Mouse (Mus musculus): ENCODE measurements around the gene Gm9958. TPM values are rescaled to one million over a fixed set of nuclear protein-coding genes. Genes with fewer than 3 reads are reported as not detected.

Gm9958 gene
- polyA plus RNA-seq, 1 experiment: 1.8 TPM

DNA sequence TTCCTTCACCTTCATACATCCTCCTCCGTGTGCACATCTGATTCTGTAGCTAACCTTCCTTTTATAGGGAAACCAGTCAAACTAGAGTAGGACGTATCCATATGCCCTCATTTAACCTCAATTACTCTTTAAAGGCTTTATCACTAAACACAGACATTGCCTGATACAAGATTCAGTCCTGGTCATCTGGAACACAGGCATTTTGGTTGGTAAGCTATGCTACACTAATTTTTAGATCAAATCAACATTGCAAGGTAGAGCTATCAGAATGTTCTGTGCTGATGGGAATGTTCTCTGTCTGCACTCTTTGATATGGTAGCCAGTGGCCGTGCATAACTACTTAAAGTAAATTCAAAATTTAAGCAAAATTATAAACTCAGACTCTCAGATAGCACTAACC lies 11.2 kb upstream of the Gm9958 start:
- TF ChIP-seq CTCF (IDR thresholded peaks at IDR 0.05; ENCODE audit: insufficient read depth, low read length): no peak
- TF ChIP-seq POLR2A (IDR thresholded peaks at IDR 0.05; ENCODE audit: borderline replicate concordance, extremely low read depth, low read depth, low read length): no peak
- Histone ChIP-seq H3K4me3 (replicated peaks; ENCODE audit: extremely low read depth, low read depth, low read length) (no peak overlapping the region), H3K4me1 (ENCODE audit: control insufficient read depth, insufficient read depth, low read length) (peaks cover 4% of the 10 kb centered on the region)
- no peak for DNase-seq
- 85% methylated on average over 3 of the region's 3 CpGs for WGBS

DNA sequence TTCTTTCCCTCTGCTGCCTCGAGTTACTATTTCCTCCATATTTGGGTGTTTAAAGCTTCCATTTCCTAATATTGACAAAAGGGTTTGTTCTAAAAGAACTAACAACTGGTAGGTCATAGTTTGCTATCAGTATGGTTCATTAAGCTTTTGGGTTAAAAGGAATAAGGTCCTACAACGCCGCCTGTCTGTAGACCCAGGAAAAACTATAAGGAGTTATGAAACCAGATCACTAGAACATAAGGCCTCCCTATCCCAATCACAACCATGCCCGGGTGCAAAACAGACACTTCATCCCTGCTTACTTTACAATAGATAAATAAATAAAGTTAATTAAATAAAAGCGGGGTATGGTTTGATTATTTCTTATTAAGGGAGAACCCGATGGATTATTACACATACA lies 2.5 kb upstream of the Gm9958 start:
- under 1% methylated on average over 6 of the region's 6 CpGs for WGBS
- peak overlapping the region; percentile 98 for H3K4me3 ChIP-seq (replicated peaks; ENCODE audit: extremely low read depth, low read depth, low read length)
- H3K4me1 ChIP-seq (ENCODE audit: control insufficient read depth, insufficient read depth, low read length): peaks cover 5% of the 10 kb centered on the region
- no peak for TF ChIP-seq CTCF (IDR thresholded peaks at IDR 0.05; ENCODE audit: insufficient read depth, low read length)
- DNase-seq: peak; percentile 57

DNA sequence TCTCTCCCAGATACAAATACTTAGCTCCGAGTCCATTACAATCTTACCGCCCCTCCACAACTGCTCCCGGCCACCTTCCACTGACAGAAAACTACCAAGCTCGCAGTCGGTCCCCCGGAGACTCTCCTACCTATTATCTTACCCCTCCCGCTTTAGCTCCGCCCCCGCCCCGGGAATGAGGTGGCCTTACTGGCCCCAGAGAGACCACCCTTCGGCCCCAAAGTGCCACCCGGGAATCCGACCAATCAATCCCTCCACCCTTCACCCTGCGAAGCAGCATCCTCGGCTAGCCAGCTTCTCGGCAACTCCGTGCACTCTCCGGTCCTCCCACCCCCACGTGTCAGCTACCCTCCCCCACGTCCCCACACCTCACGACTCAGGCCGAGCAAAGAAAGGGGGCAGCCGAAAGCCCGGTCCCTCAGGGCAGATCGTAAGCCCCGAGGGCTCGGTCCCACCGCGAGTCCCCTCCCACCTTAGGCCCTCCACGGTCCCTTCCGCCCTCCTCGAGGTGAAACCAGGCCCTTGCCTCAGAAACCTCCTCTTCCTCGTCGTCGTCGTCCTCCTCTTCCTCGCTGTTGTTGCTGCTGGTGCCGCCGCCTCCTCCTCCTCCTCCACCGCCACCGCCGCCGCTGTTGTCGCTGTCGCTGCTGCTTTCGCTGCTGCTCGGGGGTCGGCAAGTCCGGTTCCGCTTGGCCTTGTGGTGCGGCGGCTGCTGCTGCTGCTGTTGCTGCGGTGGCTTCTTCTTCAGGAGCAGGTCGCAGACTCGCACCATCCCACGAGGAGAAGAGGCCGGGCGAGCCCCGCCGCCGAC lies 1.7 kb upstream of the Gm9958 start:
- H3K4me1 ChIP-seq (ENCODE audit: control insufficient read depth, insufficient read depth, low read length): peaks cover 5% of the 10 kb centered on the region
- WGBS: under 1% methylated on average over 61 of the region's 61 CpGs
- peak; percentile 59 for DNase-seq
- TF ChIP-seq POLR2A (IDR thresholded peaks at IDR 0.05; ENCODE audit: borderline replicate concordance, extremely low read depth, low read depth, low read length): no peak
- TF ChIP-seq CTCF (IDR thresholded peaks at IDR 0.05; ENCODE audit: insufficient read depth, low read length): no peak
- H3K4me3 ChIP-seq (replicated peaks; ENCODE audit: extremely low read depth, low read depth, low read length): peak overlapping the region; percentile 98

DNA sequence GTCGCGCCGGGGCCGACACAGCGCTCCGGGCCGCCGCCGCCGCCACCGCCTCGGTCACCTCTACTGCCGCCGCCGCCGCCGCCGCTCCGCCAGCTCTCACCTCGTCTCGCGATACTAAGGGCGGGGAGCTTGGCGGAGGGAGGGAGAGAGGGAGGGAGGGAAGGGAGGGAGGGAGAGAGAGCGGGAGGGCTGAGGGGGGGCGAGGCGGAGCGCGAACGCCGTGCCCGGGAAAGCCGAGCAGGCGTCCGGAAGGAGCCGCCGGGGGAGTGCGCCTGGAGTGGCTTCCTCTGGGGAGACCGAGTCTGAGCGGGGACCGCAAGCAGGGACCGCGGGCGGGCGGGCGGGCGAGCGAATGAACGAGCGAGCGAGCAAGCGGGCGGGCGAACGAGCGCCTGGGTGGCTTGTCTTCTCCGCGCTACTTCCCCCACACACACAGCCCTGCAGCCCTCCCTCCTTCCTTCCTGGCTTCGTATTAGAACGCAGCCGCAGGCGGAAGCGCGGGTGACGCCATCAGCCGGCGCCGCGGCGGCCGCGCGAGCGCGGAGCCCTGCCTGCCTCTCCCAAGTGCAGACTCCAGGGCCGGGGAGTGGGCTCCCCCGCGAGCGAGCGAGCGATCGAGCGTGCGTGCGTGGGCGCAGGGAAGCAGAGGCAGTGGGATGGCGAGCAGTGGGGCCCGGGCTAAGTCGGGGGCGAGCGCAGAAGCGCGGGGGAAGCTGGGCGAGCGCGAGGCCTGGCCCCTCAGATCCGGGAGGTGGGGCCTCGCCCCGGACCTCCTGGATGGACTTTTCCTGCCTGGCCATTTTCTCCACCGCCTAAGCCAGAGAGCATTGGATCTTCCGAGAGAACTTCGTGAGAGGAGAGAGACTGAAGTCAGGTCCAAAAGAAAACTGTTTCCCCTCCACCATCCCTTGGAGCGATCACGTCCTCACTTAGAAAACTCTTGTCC lies 610 bp upstream of the Gm9958 start, which contains the start of gene Ankrd17:
TSS of gene Ankrd17 (minus strand) at position 457 of the 946 bp plus-strand sequence.
- under 1% methylated on average over 90 of the region's 104 CpGs for WGBS
- peaks cover 5% of the 10 kb centered on the region for H3K4me1 ChIP-seq (ENCODE audit: control insufficient read depth, insufficient read depth, low read length)
- peak within 1 kb of the TSS; percentile 98 for H3K4me3 ChIP-seq (replicated peaks; ENCODE audit: extremely low read depth, low read depth, low read length)
- TF ChIP-seq CTCF (IDR thresholded peaks at IDR 0.05; ENCODE audit: insufficient read depth, low read length) (no peak), POLR2A (IDR thresholded peaks at IDR 0.05; ENCODE audit: borderline replicate concordance, extremely low read depth, low read depth, low read length) (peak; percentile 90; the same call in 1 of the 2 replicates)
- DNase-seq: peak; percentile 90

- no peak for TF ChIP-seq POLR2A (IDR thresholded peaks at IDR 0.05; ENCODE audit: borderline replicate concordance, extremely low read depth, low read depth, low read length)
- no peak for TF ChIP-seq CTCF (IDR thresholded peaks at IDR 0.05; ENCODE audit: insufficient read depth, low read length)
- DNase-seq: no peak
- no peak overlapping the region for H3K4me3 ChIP-seq (replicated peaks; ENCODE audit: extremely low read depth, low read depth, low read length)
- peaks cover 5% of the 10 kb centered on the region for H3K4me1 ChIP-seq (ENCODE audit: control insufficient read depth, insufficient read depth, low read length)
- WGBS: 80% methylated on average over 5 of the region's 5 CpGs
Measured at GRCm38 (mm10) chr5:90370401-90370800, 3.4 kb downstream of the Gm9958 start.

GRCm38 (mm10) chr5:90373708-90374107 lies 6.7 kb downstream of the Gm9958 start:
- Histone ChIP-seq H3K4me3 (replicated peaks; ENCODE audit: extremely low read depth, low read depth, low read length) (no peak overlapping the region), H3K4me1 (ENCODE audit: control insufficient read depth, insufficient read depth, low read length) (no peaks in the 10 kb centered on the region)
- TF ChIP-seq POLR2A (IDR thresholded peaks at IDR 0.05; ENCODE audit: borderline replicate concordance, extremely low read depth, low read depth, low read length) (no peak), CTCF (IDR thresholded peaks at IDR 0.05; ENCODE audit: insufficient read depth, low read length) (no peak)
- 70% methylated on average over 4 of the region's 4 CpGs for WGBS
- DNase-seq: no peak

DNA sequence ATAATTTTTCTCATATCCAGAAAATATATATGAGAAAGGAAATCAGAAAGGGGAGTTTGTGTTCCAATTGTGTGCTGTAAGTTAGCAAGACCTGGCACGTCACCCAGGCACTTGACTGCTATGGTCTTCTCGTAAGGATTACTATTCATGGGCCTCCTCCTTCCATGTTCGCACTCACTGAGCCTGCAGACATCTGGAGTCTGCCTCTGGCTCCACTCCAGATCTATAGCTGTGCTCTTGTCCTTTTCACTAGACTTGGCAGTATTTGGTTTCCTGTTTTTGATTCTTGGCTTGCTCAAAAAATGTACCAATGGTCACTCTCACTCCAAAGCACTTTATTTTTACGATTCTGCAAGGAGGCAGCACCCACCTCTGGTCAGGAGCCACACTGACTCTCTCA lies 14.5 kb downstream of the Gm9958 start:
- DNase-seq: no peak
- H3K4me3 ChIP-seq (replicated peaks; ENCODE audit: extremely low read depth, low read depth, low read length): no peak overlapping the region
- WGBS: 42% methylated on average over 4 of the region's 4 CpGs
- 0 out of 2 replicates have a peak, but pooled peaks cover 2% of the 10 kb centered on the region for H3K4me1 ChIP-seq (ENCODE audit: control insufficient read depth, insufficient read depth, low read length)
- TF ChIP-seq CTCF (IDR thresholded peaks at IDR 0.05; ENCODE audit: insufficient read depth, low read length) (no peak), POLR2A (IDR thresholded peaks at IDR 0.05; ENCODE audit: borderline replicate concordance, extremely low read depth, low read depth, low read length) (no peak)

DNA sequence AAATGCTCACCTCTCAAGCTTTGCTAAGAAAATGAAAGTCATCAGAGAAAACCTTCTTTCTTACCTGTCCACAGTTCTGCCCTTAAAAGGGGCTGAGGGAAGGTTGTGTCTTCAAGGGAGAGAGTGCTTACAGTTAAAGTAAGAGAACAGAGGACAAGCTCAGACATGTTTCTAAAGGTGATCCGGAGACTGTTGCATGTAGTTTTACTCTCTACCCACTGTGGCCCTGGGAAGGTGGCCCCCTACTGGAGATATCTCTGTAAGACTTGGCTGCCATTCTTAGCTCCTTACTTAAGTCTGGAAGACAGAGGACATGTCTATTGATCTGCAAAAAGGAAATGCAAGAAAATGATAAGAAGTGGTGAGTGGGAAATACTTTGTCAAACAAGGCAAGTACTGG lies 16.1 kb downstream of the Gm9958 start:
- 38% methylated on average over 1 of the region's 1 CpGs for WGBS
- Histone ChIP-seq H3K4me1 (ENCODE audit: control insufficient read depth, insufficient read depth, low read length) (0 out of 2 replicates have a peak, but pooled peaks cover 2% of the 10 kb centered on the region), H3K4me3 (replicated peaks; ENCODE audit: extremely low read depth, low read depth, low read length) (no peak overlapping the region)
- peak; percentile 40 for TF ChIP-seq CTCF (IDR thresholded peaks at IDR 0.05; ENCODE audit: insufficient read depth, low read length)
- no peak for TF ChIP-seq POLR2A (IDR thresholded peaks at IDR 0.05; ENCODE audit: borderline replicate concordance, extremely low read depth, low read depth, low read length)
- no peak for DNase-seq

- H3K4me3 ChIP-seq (replicated peaks; ENCODE audit: extremely low read depth, low read depth, low read length): no peak overlapping the region
- no peak for DNase-seq
- WGBS: 37% methylated on average over 5 of the region's 5 CpGs
- no peak for TF ChIP-seq POLR2A (IDR thresholded peaks at IDR 0.05; ENCODE audit: borderline replicate concordance, extremely low read depth, low read depth, low read length)
- no peak for TF ChIP-seq CTCF (IDR thresholded peaks at IDR 0.05; ENCODE audit: insufficient read depth, low read length)
- H3K4me1 ChIP-seq (ENCODE audit: control insufficient read depth, insufficient read depth, low read length): no peaks in the 10 kb centered on the region
Measured at GRCm38 (mm10) chr5:90393764-90394163, 26.8 kb downstream of the Gm9958 start.

Measured in lung, adult 2 months (tissue).